Mouse (Mus musculus): Measurements from ENCODE around the gene Hoxb9. TPM values are rescaled to one million over a fixed set of nuclear protein-coding genes. Genes with fewer than 3 reads are reported as not detected.

Gene Hoxb9
- polyA plus RNA-seq, 1 experiment = not detected

GRCm38 (mm10) chr11:96314671-96315343, 43.5 kb downstream of the Hoxb9 start:
- Histone ChIP-seq H3K36me3 (ENCODE audit: control insufficient read depth, insufficient read depth) (no peaks in the 10 kb centered on the region), H3K4me3 (ENCODE audit: insufficient read depth, poor library complexity, severe bottlenecking) (no peak overlapping the region), H3K27me3 (ENCODE audit: control insufficient read depth, insufficient read depth, insufficient read length) (peaks cover 79% of the 10 kb centered on the region), H3K79me3 (ENCODE audit: low read depth) (no peaks in the 10 kb centered on the region), H3K79me2 (ENCODE audit: control insufficient read depth, insufficient read depth) (no peaks in the 10 kb centered on the region), H3ac (ENCODE audit: control insufficient read depth, insufficient read length, low read depth) (no peak overlapping the region)
- TF ChIP-seq CEBPB (IDR thresholded peaks at IDR 0.05; ENCODE audit: low read depth) (no peak), MYOG (IDR thresholded peaks at IDR 0.05; ENCODE audit: control insufficient read depth, extremely low read depth, insufficient read length) (no peak), CTCF (IDR thresholded peaks at IDR 0.05; ENCODE audit: control insufficient read depth, insufficient read depth, insufficient read length) (no peak), USF1 (IDR thresholded peaks at IDR 0.05; ENCODE audit: low read depth) (no peak), MYOD1 (IDR thresholded peaks at IDR 0.05; ENCODE audit: control insufficient read depth, insufficient read length, low read depth) (no peak), MAX (IDR thresholded peaks at IDR 0.05) (no peak), FOSL1 (IDR thresholded peaks at IDR 0.05; ENCODE audit: insufficient read depth, low read length, poor library complexity, severe bottlenecking) (no peak)

GRCm38 (mm10) chr11:96315344-96315681, 44.1 kb downstream of the Hoxb9 start:
- H3K27me3 ChIP-seq (ENCODE audit: control insufficient read depth, insufficient read depth, insufficient read length) = peaks cover 79% of the 10 kb centered on the region
- TF ChIP-seq USF1 (IDR thresholded peaks at IDR 0.05; ENCODE audit: low read depth) = no peak
- no peak for TF ChIP-seq MYOG (IDR thresholded peaks at IDR 0.05; ENCODE audit: control insufficient read depth, extremely low read depth, insufficient read length)
- no peak for TF ChIP-seq MYOD1 (IDR thresholded peaks at IDR 0.05; ENCODE audit: control insufficient read depth, insufficient read length, low read depth)
- no peak for TF ChIP-seq FOSL1 (IDR thresholded peaks at IDR 0.05; ENCODE audit: insufficient read depth, low read length, poor library complexity, severe bottlenecking)
- no peak for TF ChIP-seq CTCF (IDR thresholded peaks at IDR 0.05; ENCODE audit: control insufficient read depth, insufficient read depth, insufficient read length)
- no peak for TF ChIP-seq MAX (IDR thresholded peaks at IDR 0.05)
- no peak for TF ChIP-seq CEBPB (IDR thresholded peaks at IDR 0.05; ENCODE audit: low read depth)
- no peak overlapping the region for H3ac ChIP-seq (ENCODE audit: control insufficient read depth, insufficient read length, low read depth)
- H3K4me3 ChIP-seq (ENCODE audit: insufficient read depth, poor library complexity, severe bottlenecking) = no peak overlapping the region
- no peaks in the 10 kb centered on the region for H3K79me3 ChIP-seq (ENCODE audit: low read depth)
- H3K79me2 ChIP-seq (ENCODE audit: control insufficient read depth, insufficient read depth) = no peaks in the 10 kb centered on the region
- no peaks in the 10 kb centered on the region for H3K36me3 ChIP-seq (ENCODE audit: control insufficient read depth, insufficient read depth)

DNA sequence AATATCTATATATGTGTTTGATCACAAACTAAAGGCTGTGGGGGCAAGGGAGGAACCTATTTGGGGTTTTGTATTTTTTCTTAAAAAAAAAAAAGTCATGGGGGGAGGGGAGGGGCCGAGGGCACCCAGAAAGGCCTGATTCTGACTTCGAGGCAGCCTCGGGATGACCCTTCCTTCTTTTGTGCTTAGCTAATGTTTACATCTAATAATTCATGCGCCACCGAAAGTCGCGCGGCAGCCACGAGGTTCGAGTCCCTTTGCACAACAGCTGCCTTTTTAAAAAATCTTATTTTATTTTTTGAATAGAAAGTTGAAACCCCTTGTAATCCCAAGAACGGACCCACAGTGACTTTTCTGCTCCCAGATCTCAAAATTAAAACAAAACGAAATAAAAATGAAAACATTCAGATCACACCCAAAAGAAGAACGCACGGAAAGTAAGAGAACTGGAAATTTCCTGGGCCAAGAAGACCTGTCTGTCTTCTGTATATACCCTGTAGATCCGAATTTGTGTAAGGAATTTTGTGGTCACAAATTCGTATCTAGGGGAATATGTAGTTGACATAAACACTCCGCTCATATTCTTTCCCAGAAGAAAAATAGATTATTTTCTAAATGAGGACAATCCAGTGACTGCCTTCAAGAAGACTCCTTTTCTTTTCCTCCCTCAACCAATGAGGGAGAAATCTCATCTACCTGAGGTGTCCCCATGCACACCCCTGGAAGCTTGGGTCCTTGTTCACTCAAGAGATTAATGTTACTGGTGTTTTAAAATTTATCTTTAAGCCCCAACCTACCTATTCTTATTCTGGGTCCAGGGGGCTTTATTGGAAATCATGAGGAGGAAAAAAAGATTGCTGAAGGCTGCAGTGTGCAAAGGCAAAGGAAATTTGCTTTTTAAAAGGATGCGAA, 45.7 kb downstream of the Hoxb9 start:
- no peak for TF ChIP-seq FOSL1 (IDR thresholded peaks at IDR 0.05; ENCODE audit: insufficient read depth, low read length, poor library complexity, severe bottlenecking)
- TF ChIP-seq CTCF (IDR thresholded peaks at IDR 0.05; ENCODE audit: control insufficient read depth, insufficient read depth, insufficient read length) = no peak
- no peak for TF ChIP-seq USF1 (IDR thresholded peaks at IDR 0.05; ENCODE audit: low read depth)
- no peak for TF ChIP-seq CEBPB (IDR thresholded peaks at IDR 0.05; ENCODE audit: low read depth)
- TF ChIP-seq MAX (IDR thresholded peaks at IDR 0.05) = no peak
- TF ChIP-seq MYOG (IDR thresholded peaks at IDR 0.05; ENCODE audit: control insufficient read depth, extremely low read depth, insufficient read length) = no peak
- no peak for TF ChIP-seq MYOD1 (IDR thresholded peaks at IDR 0.05; ENCODE audit: control insufficient read depth, insufficient read length, low read depth)
- Histone ChIP-seq H3K79me2 (ENCODE audit: control insufficient read depth, insufficient read depth) (no peaks in the 10 kb centered on the region), H3K27me3 (ENCODE audit: control insufficient read depth, insufficient read depth, insufficient read length) (peaks cover 81% of the 10 kb centered on the region), H3K4me3 (ENCODE audit: insufficient read depth, poor library complexity, severe bottlenecking) (no peak overlapping the region), H3K79me3 (ENCODE audit: low read depth) (no peaks in the 10 kb centered on the region), H3K36me3 (ENCODE audit: control insufficient read depth, insufficient read depth) (no peaks in the 10 kb centered on the region), H3ac (ENCODE audit: control insufficient read depth, insufficient read length, low read depth) (no peak overlapping the region)

- TF ChIP-seq USF1 (IDR thresholded peaks at IDR 0.05; ENCODE audit: low read depth) (no peak), CEBPB (IDR thresholded peaks at IDR 0.05; ENCODE audit: low read depth) (no peak), MYOD1 (IDR thresholded peaks at IDR 0.05; ENCODE audit: control insufficient read depth, insufficient read length, low read depth) (no peak), MAX (IDR thresholded peaks at IDR 0.05) (no peak), CTCF (IDR thresholded peaks at IDR 0.05; ENCODE audit: control insufficient read depth, insufficient read depth, insufficient read length) (no peak)
- Histone ChIP-seq H3K36me3 (ENCODE audit: control insufficient read depth, insufficient read depth) (no peaks in the 10 kb centered on the region), H3K79me3 (ENCODE audit: low read depth) (no peaks in the 10 kb centered on the region), H3K27me3 (ENCODE audit: control insufficient read depth, insufficient read depth, insufficient read length) (peaks cover 75% of the 10 kb centered on the region), H3K4me3 (ENCODE audit: insufficient read depth, poor library complexity, severe bottlenecking) (no peak within 1 kb of the TSS), H3K79me2 (ENCODE audit: control insufficient read depth, insufficient read depth) (no peaks in the 10 kb centered on the region), H3ac (ENCODE audit: control insufficient read depth, insufficient read length, low read depth) (peak within 1 kb of the TSS; percentile 30)
Measured at GRCm38 (mm10) chr11:96317608-96318367, 46.5 kb downstream of the Hoxb9 start, which contains the start of gene Hoxb4. Gene Hoxb4 (plus strand): TSS chr11:96318267.

- no peak overlapping the region for H3K4me3 ChIP-seq (ENCODE audit: insufficient read depth, poor library complexity, severe bottlenecking)
- H3K36me3 ChIP-seq (ENCODE audit: control insufficient read depth, insufficient read depth) = no peaks in the 10 kb centered on the region
- TF ChIP-seq FOSL1 (IDR thresholded peaks at IDR 0.05; ENCODE audit: insufficient read depth, low read length, poor library complexity, severe bottlenecking) (no peak), CTCF (IDR thresholded peaks at IDR 0.05; ENCODE audit: control insufficient read depth, insufficient read depth, insufficient read length) (no peak), MAX (IDR thresholded peaks at IDR 0.05) (no peak), USF1 (IDR thresholded peaks at IDR 0.05; ENCODE audit: low read depth) (no peak), MYOD1 (IDR thresholded peaks at IDR 0.05; ENCODE audit: control insufficient read depth, insufficient read length, low read depth) (no peak), MYOG (IDR thresholded peaks at IDR 0.05; ENCODE audit: control insufficient read depth, extremely low read depth, insufficient read length) (no peak), CEBPB (IDR thresholded peaks at IDR 0.05; ENCODE audit: low read depth) (no peak)
- peak overlapping the region; percentile 30 for H3ac ChIP-seq (ENCODE audit: control insufficient read depth, insufficient read length, low read depth)
- no peaks in the 10 kb centered on the region for H3K79me2 ChIP-seq (ENCODE audit: control insufficient read depth, insufficient read depth)
- peaks cover 74% of the 10 kb centered on the region for H3K27me3 ChIP-seq (ENCODE audit: control insufficient read depth, insufficient read depth, insufficient read length)
- no peaks in the 10 kb centered on the region for H3K79me3 ChIP-seq (ENCODE audit: low read depth)
Measured at GRCm38 (mm10) chr11:96318368-96319070, 47.3 kb downstream of the Hoxb9 start.

All from C2C12 (cell line).